Mouse (Mus musculus) heart, embryonic 15.5 days (tissue): ENCODE results near the gene Mob4. TPM values are rescaled to one million over a fixed set of nuclear protein-coding genes. Genes with fewer than 3 reads are reported as not detected.
A peak's percentile ranks its signal among the peaks of the same experiment; 100 is the strongest.

Experiments used
- ATAC-seq: fragments of 200-750 bp; cut with Nextera tagmentation; replicated peaks from 2 replicates; pipeline ENCODE4 v1.8.0; 2017; ENCODE audit warnings: low read depth, moderate TSS enrichment; ENCODE audit not compliant: insufficient number of reproducible peaks, insufficient read depth, low FRiP score
- H3K27ac ChIP-seq: fragments of 300-500 bp; sonication (generic); 2 replicates; pipeline ENCODE4 v1.5.1; 2015; ENCODE audit warnings: mild to moderate bottlenecking, inconsistent platforms
- H3K27me3 ChIP-seq: fragments of 300-500 bp; sonication (generic); 2 replicates; pipeline ENCODE4 v1.6.1; 2015; ENCODE audit warnings: inconsistent platforms
- H3K36me3 ChIP-seq: fragments of 300-500 bp; sonication (generic); 2 replicates; pipeline ENCODE4 v1.6.1; 2015; ENCODE audit warnings: mild to moderate bottlenecking, inconsistent platforms
- H3K4me1 ChIP-seq: fragments of 300-500 bp; sonication (generic); replicated peaks from 2 replicates; pipeline ENCODE4 v1.6.1; 2015; ENCODE audit warnings: inconsistent platforms
- H3K4me2 ChIP-seq: fragments of 300-500 bp; sonication (generic); 2 replicates; pipeline ENCODE4 v1.6.1; 2015; ENCODE audit warnings: inconsistent platforms, mild to moderate bottlenecking, moderate library complexity
- H3K4me3 ChIP-seq: fragments of 300-500 bp; sonication (generic); 2 replicates; pipeline ENCODE4 v1.5.1; 2015; ENCODE audit warnings: mild to moderate bottlenecking, inconsistent platforms
- H3K9ac ChIP-seq: fragments of 300-500 bp; sonication (generic); 2 replicates; pipeline ENCODE4 v1.6.1; 2015; ENCODE audit warnings: mild to moderate bottlenecking, inconsistent platforms
- H3K9me3 ChIP-seq: fragments of 300-500 bp; sonication (generic); replicated peaks from 2 replicates; pipeline ENCODE4 v1.6.1; 2016; ENCODE audit warnings: inconsistent platforms
- WGBS: fragments of 180-500 bp; shearing (Covaris S2); methylation state at CpG from one replicate; pipeline ENCODE4 v1.1.7; 2015; ENCODE audit warnings: mixed read lengths; 5-methylcytosine and 5-hydroxymethylcytosine counted together
- polyA plus RNA-seq: library from polyadenylated mRNA; unstranded; fragments of >200 nt; fragmentation: Nextera tagmentation; extraction: Ambion mirVana; gene quantifications from 2 replicates; pipeline ENCODE4 v1.2.1, GENCODE M21; 2015

Gene Mob4
- polyA plus RNA-seq, 1 experiment from 2014 or later = 109 TPM

- Histone ChIP-seq H3K4me3 (no peak overlapping the region), H3K4me1 (no peaks in the 10 kb centered on the region), H3K36me3 (no peaks in the 10 kb centered on the region), H3K4me2 (no peak overlapping the region), H3K27ac (no peak overlapping the region), H3K9ac (no peak overlapping the region), H3K27me3 (no peaks in the 10 kb centered on the region), H3K9me3 (no peaks in the 10 kb centered on the region)
- whole genome bisulfite sequencing = 51% methylated on average over 5 of the region's 5 CpGs
- ATAC-seq = no peak
These were observed 33.0 kb downstream of the Mob4 start for GRCm38 (mm10) chr1:55164005-55164404.

GRCm38 (mm10) chr1:55167560-55167959 is 36.5 kb downstream of the Mob4 start:
- Histone ChIP-seq H3K9me3 (0 out of 2 replicates have a peak, but pooled peaks cover 3% of the 10 kb centered on the region), H3K4me1 (no peaks in the 10 kb centered on the region), H3K36me3 (no peaks in the 10 kb centered on the region; the same call in 1 of the 2 replicates), H3K9ac (no peak overlapping the region), H3K27me3 (no peaks in the 10 kb centered on the region), H3K27ac (no peak overlapping the region), H3K4me3 (no peak overlapping the region), H3K4me2 (no peak overlapping the region)
- WGBS = 68% methylated on average over 4 of the region's 4 CpGs
- ATAC-seq = no peak

- no peaks in the 10 kb centered on the region for H3K4me1 ChIP-seq
- H3K9ac ChIP-seq = no peak overlapping the region
- H3K27me3 ChIP-seq = no peaks in the 10 kb centered on the region
- 89% methylated on average over 4 of the region's 4 CpGs for WGBS
- no peak overlapping the region for H3K4me2 ChIP-seq
- H3K9me3 ChIP-seq = 0 out of 2 replicates have a peak, but pooled peaks cover 3% of the 10 kb centered on the region
- no peak overlapping the region for H3K27ac ChIP-seq
- no peaks in the 10 kb centered on the region; the same call in 1 of the 2 replicates for H3K36me3 ChIP-seq
- H3K4me3 ChIP-seq = no peak overlapping the region
- no peak for ATAC-seq
These were observed 37.6 kb downstream of the Mob4 start for GRCm38 (mm10) chr1:55168591-55168990.

GRCm38 (mm10) chr1:55171361-55172325 is 40.6 kb downstream of the Mob4 start:
- no peak overlapping the region for H3K9ac ChIP-seq
- H3K27me3 ChIP-seq = no peaks in the 10 kb centered on the region
- peak overlapping the region; percentile 31 for H3K4me3 ChIP-seq
- no peak for ATAC-seq
- no peaks in the 10 kb centered on the region; the same call in 1 of the 2 replicates for H3K36me3 ChIP-seq
- H3K4me2 ChIP-seq = peak overlapping the region; percentile 44
- H3K27ac ChIP-seq = no peak overlapping the region
- H3K9me3 ChIP-seq = 0 out of 2 replicates have a peak, but pooled peaks cover 3% of the 10 kb centered on the region
- no peaks in the 10 kb centered on the region for H3K4me1 ChIP-seq
- 60% methylated on average over 22 of the region's 22 CpGs for WGBS

- Histone ChIP-seq H3K9me3 (0 out of 2 replicates have a peak, but pooled peaks cover 3% of the 10 kb centered on the region), H3K27me3 (no peaks in the 10 kb centered on the region), H3K36me3 (no peaks in the 10 kb centered on the region; the same call in 1 of the 2 replicates), H3K4me1 (no peaks in the 10 kb centered on the region), H3K27ac (no peak overlapping the region), H3K4me3 (no peak overlapping the region), H3K4me2 (no peak overlapping the region), H3K9ac (no peak overlapping the region)
- ATAC-seq = no peak
- 82% methylated on average over 10 of the region's 10 CpGs for WGBS
These were observed 42.9 kb downstream of the Mob4 start for GRCm38 (mm10) chr1:55173720-55174557.

GRCm38 (mm10) chr1:55174558-55175034 is 43.6 kb downstream of the Mob4 start:
- Histone ChIP-seq H3K4me3 (no peak overlapping the region), H3K27me3 (no peaks in the 10 kb centered on the region)
- WGBS = 37% methylated on average over 3 of the region's 3 CpGs

GRCm38 (mm10) chr1:55179917-55180566 is 49.0 kb downstream of the Mob4 start:
- H3K27ac ChIP-seq = no peak overlapping the region
- no peaks in the 10 kb centered on the region for H3K4me1 ChIP-seq
- peaks cover 8% of the 10 kb centered on the region; the same call in 1 of the 2 replicates for H3K9me3 ChIP-seq
- no peak overlapping the region for H3K4me2 ChIP-seq
- ATAC-seq = no peak
- H3K4me3 ChIP-seq = no peak overlapping the region
- WGBS = 82% methylated on average over 5 of the region's 5 CpGs
- no peaks in the 10 kb centered on the region for H3K27me3 ChIP-seq
- no peak overlapping the region for H3K9ac ChIP-seq
- peaks cover 27% of the 10 kb centered on the region for H3K36me3 ChIP-seq

More at GRCm38 (mm10) chr1:55174558-55175034, 43.6 kb downstream of the Mob4 start:
- ATAC-seq = no peak
- Histone ChIP-seq H3K4me1 (no peaks in the 10 kb centered on the region), H3K36me3 (no peaks in the 10 kb centered on the region), H3K9ac (no peak overlapping the region), H3K27ac (no peak overlapping the region), H3K4me2 (no peak overlapping the region), H3K9me3 (no peaks in the 10 kb centered on the region)

GRCm38 (mm10) chr1:55182392-55182791 is 51.4 kb downstream of the Mob4 start:
- Histone ChIP-seq H3K27ac (no peak overlapping the region), H3K4me2 (no peak overlapping the region), H3K9ac (no peak overlapping the region), H3K9me3 (peaks cover 8% of the 10 kb centered on the region; the same call in 1 of the 2 replicates), H3K27me3 (no peaks in the 10 kb centered on the region), H3K4me1 (no peaks in the 10 kb centered on the region), H3K4me3 (no peak overlapping the region), H3K36me3 (peaks cover 27% of the 10 kb centered on the region)
- no peak for ATAC-seq
- WGBS = 84% methylated on average over 5 of the region's 5 CpGs

GRCm38 (mm10) chr1:55185718-55186117 is 54.7 kb downstream of the Mob4 start:
- Histone ChIP-seq H3K4me2 (no peak overlapping the region), H3K27ac (no peak overlapping the region), H3K9me3 (peaks cover 5% of the 10 kb centered on the region; the same call in 1 of the 2 replicates), H3K9ac (no peak overlapping the region), H3K4me1 (no peaks in the 10 kb centered on the region), H3K4me3 (no peak overlapping the region), H3K36me3 (peaks cover 18% of the 10 kb centered on the region), H3K27me3 (no peaks in the 10 kb centered on the region)
- no peak for ATAC-seq
- 81% methylated on average over 6 of the region's 6 CpGs for WGBS

GRCm38 (mm10) chr1:55186592-55187210 is 55.7 kb downstream of the Mob4 start:
- H3K27ac ChIP-seq = no peak overlapping the region
- H3K4me1 ChIP-seq = peaks cover under 1% of the 10 kb centered on the region; the same call in 1 of the 2 replicates
- no peak overlapping the region for H3K9ac ChIP-seq
- H3K9me3 ChIP-seq = no peaks in the 10 kb centered on the region
- ATAC-seq = no peak
- no peaks in the 10 kb centered on the region for H3K27me3 ChIP-seq
- H3K4me2 ChIP-seq = no peak overlapping the region
- 31% methylated on average over 11 of the region's 11 CpGs for WGBS
- 0 out of 2 replicates have a peak, but pooled peaks cover 8% of the 10 kb centered on the region for H3K36me3 ChIP-seq
- no peak overlapping the region for H3K4me3 ChIP-seq
